Mouse (Mus musculus): ENCODE results near the gene Nudt1. TPM values are rescaled to one million over a fixed set of nuclear protein-coding genes. Genes with fewer than 3 reads are reported as not detected.

Gene Nudt1
- polyA plus RNA-seq, 1 experiment from 2014 or later, result 36.0 TPM

- no peak overlapping the region for H3K4me2 ChIP-seq (replicated peaks; ENCODE audit: low read depth, low read length)
Observed at GRCm38 (mm10) chr5:140332519-140332918, 11.1 kb downstream of the Nudt1 start.

GRCm38 (mm10) chr5:140333631-140334030 is 12.2 kb downstream of the Nudt1 start:
- no peak for ATAC-seq (ENCODE audit: low FRiP score)
- Histone ChIP-seq H3K9ac (ENCODE audit: low read depth, low read length) (no peak overlapping the region), H3K27me3 (ENCODE audit: control insufficient read depth, insufficient read depth, low read length) (no peaks in the 10 kb centered on the region), H3K9me3 (ENCODE audit: control insufficient read depth, low read length) (no peaks in the 10 kb centered on the region), H3K36me3 (ENCODE audit: control insufficient read depth, insufficient read depth, low read length) (no peaks in the 10 kb centered on the region), H3K4me2 (replicated peaks; ENCODE audit: low read depth, low read length) (no peak overlapping the region), H3K4me1 (replicated peaks; ENCODE audit: control insufficient read depth, insufficient read depth, low read length) (0 out of 2 replicates have a peak, but pooled peaks cover 6% of the 10 kb centered on the region), H3K27ac (ENCODE audit: low read depth, low read length) (no peak overlapping the region), H3K4me3 (ENCODE audit: low read depth, low read length) (no peak overlapping the region)
- WGBS, result 23% methylated on average over 2 of the region's 2 CpGs
- DNase-seq (ENCODE audit: low spot score), result peak; percentile 29

More at GRCm38 (mm10) chr5:140332519-140332918, 11.1 kb downstream of the Nudt1 start:
- Histone ChIP-seq H3K27me3 (ENCODE audit: control insufficient read depth, insufficient read depth, low read length) (no peaks in the 10 kb centered on the region), H3K4me3 (ENCODE audit: low read depth, low read length) (0 out of 2 replicates have a peak overlapping the region, but pooled peaks have one; percentile 57), H3K9ac (ENCODE audit: low read depth, low read length) (no peak overlapping the region), H3K36me3 (ENCODE audit: control insufficient read depth, insufficient read depth, low read length) (no peaks in the 10 kb centered on the region), H3K4me1 (replicated peaks; ENCODE audit: control insufficient read depth, insufficient read depth, low read length) (0 out of 2 replicates have a peak, but pooled peaks cover 6% of the 10 kb centered on the region), H3K9me3 (ENCODE audit: control insufficient read depth, low read length) (no peaks in the 10 kb centered on the region), H3K27ac (ENCODE audit: low read depth, low read length) (no peak overlapping the region)
- no peak for ATAC-seq (ENCODE audit: low FRiP score)
- WGBS, result 67% methylated on average over 4 of the region's 4 CpGs
- no peak for DNase-seq (ENCODE audit: low spot score)

- no peak for ATAC-seq (ENCODE audit: low FRiP score)
- no peaks in the 10 kb centered on the region for H3K27me3 ChIP-seq (ENCODE audit: control insufficient read depth, insufficient read depth, low read length)
- 0 out of 2 replicates have a peak, but pooled peaks cover 2% of the 10 kb centered on the region for H3K36me3 ChIP-seq (ENCODE audit: control insufficient read depth, insufficient read depth, low read length)
- no peak overlapping the region for H3K4me2 ChIP-seq (replicated peaks; ENCODE audit: low read depth, low read length)
- no peak overlapping the region for H3K27ac ChIP-seq (ENCODE audit: low read depth, low read length)
- no peak overlapping the region for H3K4me3 ChIP-seq (ENCODE audit: low read depth, low read length)
- DNase-seq (ENCODE audit: low spot score), result peak; percentile 59
- 75% methylated on average over 1 of the region's 1 CpGs for WGBS
- H3K9ac ChIP-seq (ENCODE audit: low read depth, low read length), result no peak overlapping the region
- no peaks in the 10 kb centered on the region for H3K4me1 ChIP-seq (replicated peaks; ENCODE audit: control insufficient read depth, insufficient read depth, low read length)
- no peaks in the 10 kb centered on the region for H3K9me3 ChIP-seq (ENCODE audit: control insufficient read depth, low read length)
Observed at GRCm38 (mm10) chr5:140336680-140337079, 15.2 kb downstream of the Nudt1 start.

- WGBS, result 93% methylated on average over 4 of the region's 4 CpGs
- Histone ChIP-seq H3K4me2 (replicated peaks; ENCODE audit: low read depth, low read length) (no peak overlapping the region), H3K27me3 (ENCODE audit: control insufficient read depth, insufficient read depth, low read length) (no peaks in the 10 kb centered on the region), H3K27ac (ENCODE audit: low read depth, low read length) (no peak overlapping the region), H3K9ac (ENCODE audit: low read depth, low read length) (no peak overlapping the region), H3K4me1 (replicated peaks; ENCODE audit: control insufficient read depth, insufficient read depth, low read length) (no peaks in the 10 kb centered on the region), H3K9me3 (ENCODE audit: control insufficient read depth, low read length) (no peaks in the 10 kb centered on the region), H3K36me3 (ENCODE audit: control insufficient read depth, insufficient read depth, low read length) (0 out of 2 replicates have a peak, but pooled peaks cover 2% of the 10 kb centered on the region), H3K4me3 (ENCODE audit: low read depth, low read length) (no peak overlapping the region)
- ATAC-seq (ENCODE audit: low FRiP score), result no peak
- DNase-seq (ENCODE audit: low spot score), result no peak
Observed at GRCm38 (mm10) chr5:140338779-140339178, 17.3 kb downstream of the Nudt1 start.

GRCm38 (mm10) chr5:140339836-140340235 is 18.4 kb downstream of the Nudt1 start:
- Histone ChIP-seq H3K4me1 (replicated peaks; ENCODE audit: control insufficient read depth, insufficient read depth, low read length) (no peaks in the 10 kb centered on the region), H3K27me3 (ENCODE audit: control insufficient read depth, insufficient read depth, low read length) (no peaks in the 10 kb centered on the region), H3K27ac (ENCODE audit: low read depth, low read length) (no peak overlapping the region), H3K4me3 (ENCODE audit: low read depth, low read length) (no peak overlapping the region), H3K4me2 (replicated peaks; ENCODE audit: low read depth, low read length) (no peak overlapping the region), H3K9ac (ENCODE audit: low read depth, low read length) (no peak overlapping the region), H3K36me3 (ENCODE audit: control insufficient read depth, insufficient read depth, low read length) (0 out of 2 replicates have a peak, but pooled peaks cover 2% of the 10 kb centered on the region), H3K9me3 (ENCODE audit: control insufficient read depth, low read length) (no peaks in the 10 kb centered on the region)
- DNase-seq (ENCODE audit: low spot score) (no peak), ATAC-seq (ENCODE audit: low FRiP score) (no peak)
- 95% methylated on average over 3 of the region's 3 CpGs for WGBS

GRCm38 (mm10) chr5:140342880-140343279 is 21.4 kb downstream of the Nudt1 start:
- Histone ChIP-seq H3K9ac (ENCODE audit: low read depth, low read length) (no peak overlapping the region), H3K4me3 (ENCODE audit: low read depth, low read length) (no peak overlapping the region), H3K27ac (ENCODE audit: low read depth, low read length) (no peak overlapping the region), H3K27me3 (ENCODE audit: control insufficient read depth, insufficient read depth, low read length) (no peaks in the 10 kb centered on the region), H3K4me2 (replicated peaks; ENCODE audit: low read depth, low read length) (no peak overlapping the region), H3K36me3 (ENCODE audit: control insufficient read depth, insufficient read depth, low read length) (0 out of 2 replicates have a peak, but pooled peaks cover 2% of the 10 kb centered on the region), H3K9me3 (ENCODE audit: control insufficient read depth, low read length) (no peaks in the 10 kb centered on the region), H3K4me1 (replicated peaks; ENCODE audit: control insufficient read depth, insufficient read depth, low read length) (no peaks in the 10 kb centered on the region)
- no peak for ATAC-seq (ENCODE audit: low FRiP score)
- WGBS, result 87% methylated on average over 4 of the region's 4 CpGs
- no peak for DNase-seq (ENCODE audit: low spot score)

GRCm38 (mm10) chr5:140345244-140345643 is 23.8 kb downstream of the Nudt1 start:
- H3K36me3 ChIP-seq (ENCODE audit: control insufficient read depth, insufficient read depth, low read length), result no peaks in the 10 kb centered on the region

GRCm38 (mm10) chr5:140346050-140346449 is 24.6 kb downstream of the Nudt1 start:
- H3K4me3 ChIP-seq (ENCODE audit: low read depth, low read length), result no peak overlapping the region
- no peaks in the 10 kb centered on the region for H3K9me3 ChIP-seq (ENCODE audit: control insufficient read depth, low read length)
- H3K4me2 ChIP-seq (replicated peaks; ENCODE audit: low read depth, low read length), result no peak overlapping the region
- H3K4me1 ChIP-seq (replicated peaks; ENCODE audit: control insufficient read depth, insufficient read depth, low read length), result no peaks in the 10 kb centered on the region
- H3K27ac ChIP-seq (ENCODE audit: low read depth, low read length), result no peak overlapping the region
- no peaks in the 10 kb centered on the region for H3K27me3 ChIP-seq (ENCODE audit: control insufficient read depth, insufficient read depth, low read length)
- no peak overlapping the region for H3K9ac ChIP-seq (ENCODE audit: low read depth, low read length)
- DNase-seq (ENCODE audit: low spot score) (no peak), ATAC-seq (ENCODE audit: low FRiP score) (no peak)
- H3K36me3 ChIP-seq (ENCODE audit: control insufficient read depth, insufficient read depth, low read length), result no peaks in the 10 kb centered on the region
- WGBS, result 83% methylated on average over 1 of the region's 1 CpGs

More at GRCm38 (mm10) chr5:140345244-140345643, 23.8 kb downstream of the Nudt1 start:
- Histone ChIP-seq H3K4me1 (replicated peaks; ENCODE audit: control insufficient read depth, insufficient read depth, low read length) (no peaks in the 10 kb centered on the region), H3K9ac (ENCODE audit: low read depth, low read length) (no peak overlapping the region), H3K27me3 (ENCODE audit: control insufficient read depth, insufficient read depth, low read length) (no peaks in the 10 kb centered on the region), H3K4me3 (ENCODE audit: low read depth, low read length) (no peak overlapping the region), H3K27ac (ENCODE audit: low read depth, low read length) (no peak overlapping the region), H3K9me3 (ENCODE audit: control insufficient read depth, low read length) (no peaks in the 10 kb centered on the region), H3K4me2 (replicated peaks; ENCODE audit: low read depth, low read length) (no peak overlapping the region)
- ATAC-seq (ENCODE audit: low FRiP score) (no peak), DNase-seq (ENCODE audit: low spot score) (no peak)
- WGBS, result 96% methylated on average over 4 of the region's 4 CpGs

GRCm38 (mm10) chr5:140349882-140350281 is 28.4 kb downstream of the Nudt1 start:
- no peak for DNase-seq (ENCODE audit: low spot score)
- Histone ChIP-seq H3K27ac (ENCODE audit: low read depth, low read length) (no peak overlapping the region), H3K4me2 (replicated peaks; ENCODE audit: low read depth, low read length) (no peak overlapping the region), H3K36me3 (ENCODE audit: control insufficient read depth, insufficient read depth, low read length) (peaks cover 3% of the 10 kb centered on the region; the same call in 1 of the 2 replicates), H3K4me3 (ENCODE audit: low read depth, low read length) (no peak overlapping the region), H3K9me3 (ENCODE audit: control insufficient read depth, low read length) (no peaks in the 10 kb centered on the region), H3K27me3 (ENCODE audit: control insufficient read depth, insufficient read depth, low read length) (no peaks in the 10 kb centered on the region), H3K9ac (ENCODE audit: low read depth, low read length) (no peak overlapping the region), H3K4me1 (replicated peaks; ENCODE audit: control insufficient read depth, insufficient read depth, low read length) (no peaks in the 10 kb centered on the region)
- WGBS, result 95% methylated on average over 9 of the region's 9 CpGs
- ATAC-seq (ENCODE audit: low FRiP score), result no peak
